Mouse (Mus musculus): ENCODE results near the gene Nt5dc3. TPM values are rescaled to one million over a fixed set of nuclear protein-coding genes. Genes with fewer than 3 reads are reported as not detected.

Gene Nt5dc3
- polyA plus RNA-seq, 1 experiment, result 15.5 TPM

- TF ChIP-seq REST (IDR thresholded peaks at IDR 0.05; ENCODE audit: insufficient read depth, insufficient read length) (no peak), MAX (IDR thresholded peaks at IDR 0.05; ENCODE audit: low read depth) (no peak), POLR2AphosphoS2 (IDR thresholded peaks at IDR 0.05; ENCODE audit: insufficient read length, low read depth) (no peak), TCF3 (IDR thresholded peaks at IDR 0.05; ENCODE audit: insufficient read length, low read depth) (no peak), MYOD1 (IDR thresholded peaks at IDR 0.05; ENCODE audit: control insufficient read depth in 1 of 3, insufficient read length in 2 of 3, low read depth in 2 of 3) (no peak), SRF (IDR thresholded peaks at IDR 0.05; ENCODE audit: control insufficient read depth, insufficient read length, low read depth) (no peak), MYOG (IDR thresholded peaks at IDR 0.05; ENCODE audit: control insufficient read depth in 1 of 3, insufficient read depth in 1 of 3, insufficient read length in 2 of 3, low read depth in 2 of 3) (no peak), E2F4 (IDR thresholded peaks at IDR 0.05; ENCODE audit: insufficient read depth) (no peak), USF1 (IDR thresholded peaks at IDR 0.05; ENCODE audit: low read depth) (no peak), POLR2A (IDR thresholded peaks at IDR 0.05; ENCODE audit: insufficient read length, low read depth) (no peak), CEBPB (IDR thresholded peaks at IDR 0.05; ENCODE audit: insufficient read depth, poor library complexity, severe bottlenecking) (no peak), TCF12 (IDR thresholded peaks at IDR 0.05; ENCODE audit: insufficient read depth, poor library complexity, severe bottlenecking) (no peak)
- H3K27me3 ChIP-seq (ENCODE audit: control insufficient read depth, insufficient read depth, insufficient read length), result no peaks in the 10 kb centered on the region
- H3K79me2 ChIP-seq (ENCODE audit: control insufficient read depth, insufficient read depth), result peaks cover 98% of the 10 kb centered on the region
- H3K36me3 ChIP-seq (ENCODE audit: control insufficient read depth, insufficient read depth), result no peaks in the 10 kb centered on the region
- no peak overlapping the region for H3ac ChIP-seq (ENCODE audit: control insufficient read depth, insufficient read length)
- no peak overlapping the region for H3K4me3 ChIP-seq
- peak overlapping the region; percentile 21 for H3K4me2 ChIP-seq (ENCODE audit: low read depth)
Measured at GRCm38 (mm10) chr10:86784126-86784675, 5.4 kb downstream of the Nt5dc3 start.

GRCm38 (mm10) chr10:86785396-86785795 lies 6.6 kb downstream of the Nt5dc3 start:
- Histone ChIP-seq H3K4me3 (no peak overlapping the region), H3K79me2 (ENCODE audit: control insufficient read depth, insufficient read depth) (peaks cover 97% of the 10 kb centered on the region), H3K27me3 (ENCODE audit: control insufficient read depth, insufficient read depth, insufficient read length) (no peaks in the 10 kb centered on the region), H3ac (ENCODE audit: control insufficient read depth, insufficient read length) (no peak overlapping the region), H3K4me2 (ENCODE audit: low read depth) (no peak overlapping the region), H3K36me3 (ENCODE audit: control insufficient read depth, insufficient read depth) (no peaks in the 10 kb centered on the region)
- no peak for TF ChIP-seq REST (IDR thresholded peaks at IDR 0.05; ENCODE audit: insufficient read depth, insufficient read length)
- TF ChIP-seq USF1 (IDR thresholded peaks at IDR 0.05; ENCODE audit: low read depth), result no peak
- TF ChIP-seq TCF3 (IDR thresholded peaks at IDR 0.05; ENCODE audit: insufficient read length, low read depth), result no peak
- no peak for TF ChIP-seq MAX (IDR thresholded peaks at IDR 0.05; ENCODE audit: low read depth)
- no peak for TF ChIP-seq E2F4 (IDR thresholded peaks at IDR 0.05; ENCODE audit: insufficient read depth)
- TF ChIP-seq MYOD1 (IDR thresholded peaks at IDR 0.05; ENCODE audit: control insufficient read depth in 1 of 3, insufficient read length in 2 of 3, low read depth in 2 of 3), result no peak
- no peak for TF ChIP-seq SRF (IDR thresholded peaks at IDR 0.05; ENCODE audit: control insufficient read depth, insufficient read length, low read depth)
- TF ChIP-seq POLR2AphosphoS2 (IDR thresholded peaks at IDR 0.05; ENCODE audit: insufficient read length, low read depth), result no peak
- no peak for TF ChIP-seq CEBPB (IDR thresholded peaks at IDR 0.05; ENCODE audit: insufficient read depth, poor library complexity, severe bottlenecking)
- TF ChIP-seq MYOG (IDR thresholded peaks at IDR 0.05; ENCODE audit: control insufficient read depth in 1 of 3, insufficient read depth in 1 of 3, insufficient read length in 2 of 3, low read depth in 2 of 3), result no peak
- TF ChIP-seq POLR2A (IDR thresholded peaks at IDR 0.05; ENCODE audit: insufficient read length, low read depth), result no peak
- no peak for TF ChIP-seq TCF12 (IDR thresholded peaks at IDR 0.05; ENCODE audit: insufficient read depth, poor library complexity, severe bottlenecking)

DNA sequence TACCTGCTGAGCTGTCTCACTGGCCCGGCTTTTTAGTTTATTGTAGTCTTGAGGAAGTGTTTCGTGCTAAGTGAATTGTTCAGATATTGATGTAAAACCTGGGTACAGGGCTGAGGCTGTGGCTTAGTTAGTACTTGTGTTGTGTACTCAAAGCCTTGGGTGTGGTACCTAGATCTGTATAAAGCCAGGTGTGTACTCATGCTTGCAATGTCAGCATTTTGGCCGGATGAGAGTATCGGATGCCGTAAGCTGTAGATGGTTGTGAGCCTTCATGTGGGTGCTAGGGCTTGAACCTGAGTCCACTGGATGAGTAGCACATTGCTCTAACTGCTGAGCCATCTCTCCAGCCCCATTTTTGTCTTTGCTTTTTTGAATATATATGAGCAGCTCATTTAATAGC lies 7.3 kb downstream of the Nt5dc3 start:
- Histone ChIP-seq H3K4me2 (ENCODE audit: low read depth) (no peak overlapping the region), H3K4me3 (no peak overlapping the region), H3ac (ENCODE audit: control insufficient read depth, insufficient read length) (no peak overlapping the region), H3K27me3 (ENCODE audit: control insufficient read depth, insufficient read depth, insufficient read length) (no peaks in the 10 kb centered on the region), H3K79me2 (ENCODE audit: control insufficient read depth, insufficient read depth) (peaks cover 96% of the 10 kb centered on the region), H3K36me3 (ENCODE audit: control insufficient read depth, insufficient read depth) (no peaks in the 10 kb centered on the region)
- TF ChIP-seq E2F4 (IDR thresholded peaks at IDR 0.05; ENCODE audit: insufficient read depth) (no peak), MAX (IDR thresholded peaks at IDR 0.05; ENCODE audit: low read depth) (no peak), POLR2AphosphoS2 (IDR thresholded peaks at IDR 0.05; ENCODE audit: insufficient read length, low read depth) (no peak), SRF (IDR thresholded peaks at IDR 0.05; ENCODE audit: control insufficient read depth, insufficient read length, low read depth) (no peak), POLR2A (IDR thresholded peaks at IDR 0.05; ENCODE audit: insufficient read length, low read depth) (no peak), CEBPB (IDR thresholded peaks at IDR 0.05; ENCODE audit: insufficient read depth, poor library complexity, severe bottlenecking) (no peak), TCF3 (IDR thresholded peaks at IDR 0.05; ENCODE audit: insufficient read length, low read depth) (no peak), REST (IDR thresholded peaks at IDR 0.05; ENCODE audit: insufficient read depth, insufficient read length) (no peak), MYOD1 (IDR thresholded peaks at IDR 0.05; ENCODE audit: control insufficient read depth in 1 of 3, insufficient read length in 2 of 3, low read depth in 2 of 3) (no peak), MYOG (IDR thresholded peaks at IDR 0.05; ENCODE audit: control insufficient read depth in 1 of 3, insufficient read depth in 1 of 3, insufficient read length in 2 of 3, low read depth in 2 of 3) (no peak), USF1 (IDR thresholded peaks at IDR 0.05; ENCODE audit: low read depth) (no peak)

DNA sequence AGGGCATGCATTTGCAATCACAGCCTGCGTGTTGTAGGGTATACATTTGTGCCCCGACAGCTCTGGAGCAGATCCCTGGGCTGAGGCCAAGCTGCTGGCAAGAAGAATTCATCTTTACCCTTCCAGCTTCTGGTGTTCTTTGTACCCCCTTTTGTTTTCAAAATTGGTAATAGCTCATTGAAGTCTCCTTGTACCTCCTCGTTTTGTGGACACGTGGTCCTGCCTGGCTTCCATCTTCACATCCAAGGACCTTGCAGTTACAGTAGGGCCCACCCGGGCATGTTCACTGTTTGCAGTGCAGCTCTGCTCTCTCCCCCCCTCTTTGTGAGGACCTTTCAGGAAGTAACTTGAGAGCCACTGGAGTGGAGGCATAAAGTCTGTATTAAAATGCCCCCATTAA lies 9.4 kb downstream of the Nt5dc3 start:
- H3K79me2 ChIP-seq (ENCODE audit: control insufficient read depth, insufficient read depth), result peaks cover 95% of the 10 kb centered on the region
- H3K4me3 ChIP-seq, result no peak overlapping the region
- TF ChIP-seq POLR2A (IDR thresholded peaks at IDR 0.05; ENCODE audit: insufficient read length, low read depth) (no peak), CEBPB (IDR thresholded peaks at IDR 0.05; ENCODE audit: insufficient read depth, poor library complexity, severe bottlenecking) (no peak), TCF12 (IDR thresholded peaks at IDR 0.05; ENCODE audit: insufficient read depth, poor library complexity, severe bottlenecking) (no peak), TCF3 (IDR thresholded peaks at IDR 0.05; ENCODE audit: insufficient read length, low read depth) (no peak), SRF (IDR thresholded peaks at IDR 0.05; ENCODE audit: control insufficient read depth, insufficient read length, low read depth) (no peak), E2F4 (IDR thresholded peaks at IDR 0.05; ENCODE audit: insufficient read depth) (no peak), POLR2AphosphoS2 (IDR thresholded peaks at IDR 0.05; ENCODE audit: insufficient read length, low read depth) (no peak), REST (IDR thresholded peaks at IDR 0.05; ENCODE audit: insufficient read depth, insufficient read length) (no peak), USF1 (IDR thresholded peaks at IDR 0.05; ENCODE audit: low read depth) (no peak), MYOG (IDR thresholded peaks at IDR 0.05; ENCODE audit: control insufficient read depth in 1 of 3, insufficient read depth in 1 of 3, insufficient read length in 2 of 3, low read depth in 2 of 3) (no peak), MYOD1 (IDR thresholded peaks at IDR 0.05; ENCODE audit: control insufficient read depth in 1 of 3, insufficient read length in 2 of 3, low read depth in 2 of 3) (no peak), MAX (IDR thresholded peaks at IDR 0.05; ENCODE audit: low read depth) (no peak)
- no peak overlapping the region for H3ac ChIP-seq (ENCODE audit: control insufficient read depth, insufficient read length)
- no peaks in the 10 kb centered on the region for H3K27me3 ChIP-seq (ENCODE audit: control insufficient read depth, insufficient read depth, insufficient read length)
- H3K4me2 ChIP-seq (ENCODE audit: low read depth), result no peak overlapping the region
- no peaks in the 10 kb centered on the region for H3K36me3 ChIP-seq (ENCODE audit: control insufficient read depth, insufficient read depth)
